Mouse (Mus musculus): Measurements from ENCODE around the gene Atp5d. TPM values are rescaled to one million over a fixed set of nuclear protein-coding genes. Genes with fewer than 3 reads are reported as not detected.

Gene Atp5d
- polyA plus RNA-seq, 1 experiment from 2014 or later, result 355 TPM

GRCm38 (mm10) chr10:80115290-80115943 is 23.0 kb upstream of the Atp5d start, which contains the start of gene Stk11:
Stk11 (plus strand) TSS chr10:80115803.
- Histone ChIP-seq H3K4me1 (ENCODE audit: control insufficient read depth, insufficient read depth, low read length) (peaks cover 28% of the 10 kb centered on the region), H3K4me2 (peak within 1 kb of the TSS; percentile 86), H3K9me3 (ENCODE audit: control insufficient read depth, low read length) (no peaks in the 10 kb centered on the region), H3K4me3 (ENCODE audit: low read depth, low read length) (peak within 1 kb of the TSS; percentile 97), H3K27me3 (ENCODE audit: control insufficient read depth, insufficient read depth, low read length) (no peaks in the 10 kb centered on the region), H3K9ac (ENCODE audit: low read length) (peak within 1 kb of the TSS; percentile 88), H3K36me3 (ENCODE audit: control insufficient read depth, insufficient read depth, low read length) (0 out of 2 replicates have a peak, but pooled peaks cover under 1% of the 10 kb centered on the region), H3K27ac (ENCODE audit: low read depth, low read length) (peak within 1 kb of the TSS; percentile 44)
- DNase-seq (ENCODE audit: low spot score, missing footprints) (peak; percentile 99), ATAC-seq (ENCODE audit: low FRiP score) (peak; percentile 98)
- under 1% methylated on average over 70 of the region's 70 CpGs for WGBS

GRCm38 (mm10) chr10:80115944-80116335 is 22.5 kb upstream of the Atp5d start:
- Histone ChIP-seq H3K9me3 (ENCODE audit: control insufficient read depth, low read length) (no peaks in the 10 kb centered on the region), H3K27me3 (ENCODE audit: control insufficient read depth, insufficient read depth, low read length) (no peaks in the 10 kb centered on the region), H3K27ac (ENCODE audit: low read depth, low read length) (peak overlapping the region; percentile 44), H3K9ac (ENCODE audit: low read length) (peak overlapping the region; percentile 88), H3K4me3 (ENCODE audit: low read depth, low read length) (peak overlapping the region; percentile 97), H3K4me2 (peak overlapping the region; percentile 86), H3K4me1 (ENCODE audit: control insufficient read depth, insufficient read depth, low read length) (peaks cover 28% of the 10 kb centered on the region), H3K36me3 (ENCODE audit: control insufficient read depth, insufficient read depth, low read length) (0 out of 2 replicates have a peak, but pooled peaks cover 2% of the 10 kb centered on the region)
- DNase-seq (ENCODE audit: low spot score, missing footprints) (no peak), ATAC-seq (ENCODE audit: low FRiP score) (no peak)
- WGBS, result under 1% methylated on average over 58 of the region's 63 CpGs

- DNase-seq (ENCODE audit: low spot score, missing footprints), result peak; percentile 93
- Histone ChIP-seq H3K27me3 (ENCODE audit: control insufficient read depth, insufficient read depth, low read length) (no peaks in the 10 kb centered on the region), H3K36me3 (ENCODE audit: control insufficient read depth, insufficient read depth, low read length) (peaks cover 5% of the 10 kb centered on the region; the same call in 1 of the 2 replicates), H3K9ac (ENCODE audit: low read length) (peak overlapping the region; percentile 88), H3K9me3 (ENCODE audit: control insufficient read depth, low read length) (no peaks in the 10 kb centered on the region), H3K4me2 (peak overlapping the region; percentile 86), H3K27ac (ENCODE audit: low read depth, low read length) (no peak overlapping the region), H3K4me3 (ENCODE audit: low read depth, low read length) (peak overlapping the region; percentile 97), H3K4me1 (ENCODE audit: control insufficient read depth, insufficient read depth, low read length) (peaks cover 28% of the 10 kb centered on the region)
- under 1% methylated on average over 27 of the region's 27 CpGs for WGBS
- ATAC-seq (ENCODE audit: low FRiP score), result no peak
These were observed 21.9 kb upstream of the Atp5d start for GRCm38 (mm10) chr10:80116563-80116926.

- H3K4me3 ChIP-seq (ENCODE audit: low read depth, low read length), result peak overlapping the region; percentile 97
- H3K27me3 ChIP-seq (ENCODE audit: control insufficient read depth, insufficient read depth, low read length), result no peaks in the 10 kb centered on the region
- ATAC-seq (ENCODE audit: low FRiP score) (no peak), DNase-seq (ENCODE audit: low spot score, missing footprints) (peak; percentile 85)
- H3K9ac ChIP-seq (ENCODE audit: low read length), result peak overlapping the region; percentile 88
- H3K4me2 ChIP-seq, result peak overlapping the region; percentile 86
- 6% methylated on average over 30 of the region's 30 CpGs for WGBS
- no peaks in the 10 kb centered on the region for H3K9me3 ChIP-seq (ENCODE audit: control insufficient read depth, low read length)
- H3K4me1 ChIP-seq (ENCODE audit: control insufficient read depth, insufficient read depth, low read length), result peaks cover 28% of the 10 kb centered on the region
- peak overlapping the region; percentile 46 for H3K27ac ChIP-seq (ENCODE audit: low read depth, low read length)
- H3K36me3 ChIP-seq (ENCODE audit: control insufficient read depth, insufficient read depth, low read length), result peaks cover 8% of the 10 kb centered on the region; the same call in 1 of the 2 replicates
These were observed 21.3 kb upstream of the Atp5d start for GRCm38 (mm10) chr10:80116927-80117691.

GRCm38 (mm10) chr10:80117736-80118135 is 20.7 kb upstream of the Atp5d start:
- Histone ChIP-seq H3K4me1 (ENCODE audit: control insufficient read depth, insufficient read depth, low read length) (peaks cover 28% of the 10 kb centered on the region), H3K27ac (ENCODE audit: low read depth, low read length) (no peak overlapping the region), H3K4me3 (ENCODE audit: low read depth, low read length) (peak overlapping the region; percentile 97), H3K9ac (ENCODE audit: low read length) (peak overlapping the region; percentile 88), H3K9me3 (ENCODE audit: control insufficient read depth, low read length) (no peaks in the 10 kb centered on the region), H3K27me3 (ENCODE audit: control insufficient read depth, insufficient read depth, low read length) (no peaks in the 10 kb centered on the region), H3K4me2 (peak overlapping the region; percentile 86), H3K36me3 (ENCODE audit: control insufficient read depth, insufficient read depth, low read length) (peaks cover 8% of the 10 kb centered on the region; the same call in 1 of the 2 replicates)
- DNase-seq (ENCODE audit: low spot score, missing footprints), result no peak
- no peak for ATAC-seq (ENCODE audit: low FRiP score)
- WGBS, result 65% methylated on average over 1 of the region's 1 CpGs

- Histone ChIP-seq H3K9ac (ENCODE audit: low read length) (no peak overlapping the region; the same call in 1 of the 2 replicates), H3K4me1 (ENCODE audit: control insufficient read depth, insufficient read depth, low read length) (peaks cover 28% of the 10 kb centered on the region), H3K27me3 (ENCODE audit: control insufficient read depth, insufficient read depth, low read length) (no peaks in the 10 kb centered on the region), H3K36me3 (ENCODE audit: control insufficient read depth, insufficient read depth, low read length) (peaks cover 8% of the 10 kb centered on the region; the same call in 1 of the 2 replicates), H3K9me3 (ENCODE audit: control insufficient read depth, low read length) (no peaks in the 10 kb centered on the region), H3K27ac (ENCODE audit: low read depth, low read length) (no peak overlapping the region), H3K4me3 (ENCODE audit: low read depth, low read length) (peak overlapping the region; percentile 2; the same call in 1 of the 2 replicates), H3K4me2 (peak overlapping the region; percentile 86)
- no peak for DNase-seq (ENCODE audit: low spot score, missing footprints)
- 66% methylated on average over 6 of the region's 6 CpGs for WGBS
- no peak for ATAC-seq (ENCODE audit: low FRiP score)
These were observed 19.9 kb upstream of the Atp5d start for GRCm38 (mm10) chr10:80118552-80118951.

- DNase-seq (ENCODE audit: low spot score, missing footprints) (no peak), ATAC-seq (ENCODE audit: low FRiP score) (no peak)
- Histone ChIP-seq H3K9me3 (ENCODE audit: control insufficient read depth, low read length) (no peaks in the 10 kb centered on the region), H3K9ac (ENCODE audit: low read length) (no peak overlapping the region), H3K27ac (ENCODE audit: low read depth, low read length) (no peak overlapping the region), H3K36me3 (ENCODE audit: control insufficient read depth, insufficient read depth, low read length) (peaks cover 14% of the 10 kb centered on the region), H3K4me1 (ENCODE audit: control insufficient read depth, insufficient read depth, low read length) (peaks cover 25% of the 10 kb centered on the region), H3K4me2 (no peak overlapping the region), H3K4me3 (ENCODE audit: low read depth, low read length) (no peak overlapping the region), H3K27me3 (ENCODE audit: control insufficient read depth, insufficient read depth, low read length) (no peaks in the 10 kb centered on the region)
- 93% methylated on average over 2 of the region's 2 CpGs for WGBS
These were observed 18.3 kb upstream of the Atp5d start for GRCm38 (mm10) chr10:80120146-80120545.

- H3K36me3 ChIP-seq (ENCODE audit: control insufficient read depth, insufficient read depth, low read length), result peaks cover 14% of the 10 kb centered on the region
- peaks cover 24% of the 10 kb centered on the region for H3K4me1 ChIP-seq (ENCODE audit: control insufficient read depth, insufficient read depth, low read length)
- H3K9ac ChIP-seq (ENCODE audit: low read length), result no peak overlapping the region
- no peak overlapping the region for H3K4me2 ChIP-seq
- WGBS, result 86% methylated on average over 2 of the region's 2 CpGs
- ATAC-seq (ENCODE audit: low FRiP score) (no peak), DNase-seq (ENCODE audit: low spot score, missing footprints) (no peak)
- no peak overlapping the region for H3K4me3 ChIP-seq (ENCODE audit: low read depth, low read length)
- no peaks in the 10 kb centered on the region for H3K9me3 ChIP-seq (ENCODE audit: control insufficient read depth, low read length)
- H3K27me3 ChIP-seq (ENCODE audit: control insufficient read depth, insufficient read depth, low read length), result no peaks in the 10 kb centered on the region
- H3K27ac ChIP-seq (ENCODE audit: low read depth, low read length), result no peak overlapping the region
These were observed 16.8 kb upstream of the Atp5d start for GRCm38 (mm10) chr10:80121639-80122038.

Measured in midbrain, embryonic 11.5 days (tissue).